Mouse (Mus musculus) E14TG2a.4 (cell line): ENCODE results near the gene Fam221a.

Experiments used
- CTCF ChIP-seq: conservative IDR thresholded peaks from 2 replicates; pipeline ENCODE4 v1.5.1; 2014; ENCODE audit warnings: low read length
- NANOG ChIP-seq: IDR thresholded peaks from 2 replicates; pipeline ENCODE4 v1.6.1; 2014; ENCODE audit warnings: borderline replicate concordance, low read length, mixed read lengths

GRCm38 (mm10) chr6:49339145-49339544, 28.4 kb upstream of the Fam221a start:
- TF ChIP-seq NANOG = no peak
- TF ChIP-seq CTCF = no peak
